Mouse (Mus musculus): ENCODE data around the gene A930033H14Rik.

Gene A930033H14Rik

GRCm38 (mm10) chr10:69193721-69194120, 19.2 kb downstream of the A930033H14Rik start:
- no peak for DNase-seq (ENCODE audit: low spot score)

DNA sequence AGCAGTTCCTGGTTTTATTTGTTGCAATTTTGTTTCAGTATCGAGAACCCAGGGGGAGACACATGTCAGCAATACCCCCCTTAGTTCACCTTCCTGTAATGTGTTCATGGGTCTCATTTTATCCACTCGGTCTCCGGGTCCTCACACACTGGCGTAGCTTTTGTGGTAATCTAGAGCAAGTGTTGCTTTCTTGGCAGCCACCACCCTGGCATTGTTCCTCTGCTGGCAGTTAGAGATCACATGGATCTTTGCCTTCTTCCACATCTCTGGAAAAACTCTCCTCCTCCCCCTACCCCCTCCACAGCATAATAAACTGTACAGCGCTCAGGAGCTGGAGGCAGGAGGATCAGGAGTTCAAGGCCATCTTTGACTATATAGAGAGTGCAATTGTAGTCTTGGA, 20.6 kb downstream of the A930033H14Rik start:
- peak; percentile 71 for DNase-seq (ENCODE audit: low spot score)

- DNase-seq (ENCODE audit: low spot score): no peak
Observed at GRCm38 (mm10) chr10:69190434-69191160, 22.3 kb downstream of the A930033H14Rik start.

- DNase-seq (ENCODE audit: low spot score): no peak
Observed at GRCm38 (mm10) chr10:69187773-69188443, 25.0 kb downstream of the A930033H14Rik start.

GRCm38 (mm10) chr10:69185894-69186893, 26.7 kb downstream of the A930033H14Rik start:
- DNase-seq (ENCODE audit: low spot score): peak; percentile 94

GRCm38 (mm10) chr10:69185431-69185830, 27.5 kb downstream of the A930033H14Rik start:
- peak; percentile 66 for DNase-seq (ENCODE audit: low spot score)

DNA sequence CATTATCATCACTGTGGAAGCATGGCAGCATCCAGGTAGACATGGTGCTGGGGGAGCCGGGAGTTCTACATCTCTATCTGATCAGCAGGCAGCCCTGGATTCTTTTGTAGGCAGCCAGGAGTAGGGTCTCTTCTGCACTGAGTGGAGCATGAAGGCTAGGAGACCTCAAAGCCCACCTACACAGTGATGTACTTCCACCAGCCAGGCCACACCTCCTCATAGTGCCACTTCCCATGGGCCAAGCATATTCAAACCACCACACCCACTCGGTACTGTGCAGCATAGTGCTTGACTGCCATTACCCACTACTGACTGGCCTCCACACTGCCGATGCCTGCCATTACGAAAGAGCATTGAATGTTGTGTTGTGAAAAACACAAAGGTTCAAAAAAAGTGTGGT, 28.0 kb downstream of the A930033H14Rik start:
- DNase-seq (ENCODE audit: low spot score): no peak

DNA sequence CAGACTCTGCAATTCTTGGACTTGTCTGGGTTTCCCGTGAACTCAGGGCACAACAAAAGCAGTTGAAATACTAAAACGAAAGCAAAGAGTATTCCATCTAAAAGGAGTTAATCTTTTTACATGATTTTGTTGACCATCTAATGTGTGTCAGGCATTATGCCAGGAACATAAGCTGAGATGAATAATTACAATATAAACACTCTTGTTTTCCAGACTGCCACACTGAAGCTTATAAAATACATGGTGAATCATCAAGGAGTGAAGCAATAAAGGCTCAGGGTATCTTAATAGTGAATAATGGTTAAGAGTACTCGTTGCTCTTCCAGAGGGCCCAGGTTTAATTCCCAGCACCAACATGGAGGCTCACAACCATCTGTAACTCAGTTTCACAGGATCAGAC, 31.9 kb downstream of the A930033H14Rik start:
- DNase-seq (ENCODE audit: low spot score): peak; percentile 60

GRCm38 (mm10) chr10:69179341-69179740, 33.6 kb downstream of the A930033H14Rik start:
- no peak for DNase-seq (ENCODE audit: low spot score)

DNA sequence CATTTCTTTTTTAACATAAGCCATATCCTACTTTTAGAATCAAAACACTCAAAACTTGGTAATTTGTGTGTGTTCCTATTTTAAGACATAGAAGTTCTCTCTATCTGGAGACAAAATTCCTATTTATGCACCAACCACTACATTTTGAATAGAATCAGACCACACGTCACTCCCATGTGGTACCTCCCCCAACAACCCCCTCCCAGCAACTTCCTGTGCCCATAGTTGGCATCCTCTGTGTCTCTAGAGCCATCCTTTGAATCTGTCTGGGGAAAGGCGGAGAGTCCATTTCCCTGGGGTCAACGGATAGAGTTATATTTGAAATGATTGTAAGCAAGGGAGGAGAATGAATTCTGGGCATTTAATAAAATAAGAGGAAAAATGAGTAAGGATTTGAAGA, 36.8 kb downstream of the A930033H14Rik start:
- no peak for DNase-seq (ENCODE audit: low spot score)

DNA sequence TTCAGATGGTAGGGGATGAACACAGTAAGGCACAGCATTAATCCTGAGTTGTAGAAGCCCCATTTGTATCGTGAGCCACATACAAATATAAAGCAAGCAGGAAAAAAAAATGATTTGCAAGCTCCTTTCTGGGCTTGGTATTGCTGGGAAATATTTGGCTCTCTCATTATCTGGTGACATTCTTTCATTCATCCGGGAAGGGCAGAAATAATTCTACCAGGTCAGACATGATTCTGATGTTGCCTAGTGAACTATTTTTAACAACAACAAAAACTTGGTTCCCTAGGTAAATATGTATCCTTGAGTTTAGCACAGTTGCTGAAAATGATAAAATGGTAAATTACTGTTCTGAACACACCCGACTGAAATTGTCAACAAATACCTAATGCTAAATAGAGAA, 40.5 kb downstream of the A930033H14Rik start:
- DNase-seq (ENCODE audit: low spot score): no peak

- DNase-seq (ENCODE audit: low spot score): no peak
Observed at GRCm38 (mm10) chr10:69166514-69166913, 46.4 kb downstream of the A930033H14Rik start.

DNA sequence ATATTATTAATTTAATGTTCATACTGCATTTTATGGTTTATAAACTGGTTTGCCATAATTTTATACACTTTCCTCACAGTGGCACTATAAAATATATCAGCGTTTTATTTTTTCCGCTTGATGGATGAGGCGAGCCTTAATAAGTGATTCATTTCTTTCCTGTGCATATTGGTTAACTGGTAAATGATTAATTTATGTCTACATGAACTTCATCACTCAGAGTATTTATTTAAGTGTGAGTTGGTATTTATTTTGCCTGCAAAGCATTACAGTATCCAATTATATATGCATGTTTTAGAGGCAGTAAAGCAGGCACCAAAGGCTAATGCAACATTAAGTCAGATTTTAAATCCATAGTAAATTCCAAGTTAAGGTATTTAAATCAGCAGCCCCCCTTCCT, 47.1 kb downstream of the A930033H14Rik start:
- no peak for DNase-seq (ENCODE audit: low spot score)

DNA sequence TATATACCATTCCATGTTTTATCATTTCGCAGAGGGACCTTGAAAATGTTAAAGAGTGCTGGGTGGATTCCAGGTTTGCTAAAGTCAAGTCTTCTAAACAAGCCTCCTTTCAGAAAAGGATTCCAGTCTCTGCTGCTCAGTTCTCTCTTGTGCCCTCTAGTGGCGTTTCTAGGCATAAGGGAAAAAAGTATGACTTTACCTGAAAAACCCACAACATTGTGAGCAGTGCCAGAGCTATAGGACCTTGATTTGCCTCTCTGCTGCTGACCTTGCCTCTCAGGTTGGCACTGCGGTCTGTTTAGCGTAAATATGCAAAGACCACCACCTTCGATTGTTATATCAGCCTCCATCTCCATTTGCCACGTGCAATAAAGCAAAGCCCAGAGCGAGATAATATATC, 47.8 kb downstream of the A930033H14Rik start:
- DNase-seq (ENCODE audit: low spot score): peak; percentile 37

GRCm38 (mm10) chr10:69163216-69163615, 49.7 kb downstream of the A930033H14Rik start:
- DNase-seq (ENCODE audit: low spot score): no peak

- no peak for DNase-seq (ENCODE audit: low spot score)
Observed at GRCm38 (mm10) chr10:69162577-69162976, 50.3 kb downstream of the A930033H14Rik start.

- no peak for DNase-seq (ENCODE audit: low spot score)
Observed at GRCm38 (mm10) chr10:69161503-69161902, 51.4 kb downstream of the A930033H14Rik start.

GRCm38 (mm10) chr10:69160877-69161276, 52.0 kb downstream of the A930033H14Rik start:
- no peak for DNase-seq (ENCODE audit: low spot score)
